Mouse (Mus musculus) forebrain, embryonic 12.5 days (tissue): Measurements from ENCODE around the gene Ece1. TPM values are rescaled to one million over a fixed set of nuclear protein-coding genes. Genes with fewer than 3 reads are reported as not detected.
"Not testable (repeated sequence)": the region's sequence is repeated elsewhere in the genome, so short reads cannot be mapped to it uniquely, and the experiment has no call there.

Experiments
- ATAC-seq: fragments of 200-750 bp; cut with Nextera tagmentation; 2 replicates; pipeline ENCODE4 v1.8.0; 2017; ENCODE audit warnings: moderate TSS enrichment; ENCODE audit not compliant: low FRiP score
- H3K27ac ChIP-seq: fragments of 300-500 bp; sonication (generic); 2 replicates; pipeline ENCODE4 v1.5.1; 2016; ENCODE audit warnings: mild to moderate bottlenecking
- H3K27me3 ChIP-seq: fragments of 300-500 bp; sonication (generic); 2 replicates; pipeline ENCODE4 v1.6.1; 2016; ENCODE audit warnings: mild to moderate bottlenecking
- H3K36me3 ChIP-seq: fragments of 300-500 bp; sonication (generic); replicated peaks from 2 replicates; pipeline ENCODE4 v1.6.1; 2016; ENCODE audit warnings: mild to moderate bottlenecking
- H3K4me1 ChIP-seq: fragments of 300-500 bp; sonication (generic); 2 replicates; pipeline ENCODE4 v1.6.1; 2016
- H3K4me2 ChIP-seq: fragments of 300-500 bp; sonication (generic); 2 replicates; pipeline ENCODE4 v1.6.1; 2016; ENCODE audit warnings: mild to moderate bottlenecking, moderate library complexity
- H3K4me3 ChIP-seq: fragments of 300-500 bp; sonication (generic); replicated peaks from 2 replicates; pipeline ENCODE4 v1.5.1; 2016; ENCODE audit warnings: mild to moderate bottlenecking
- H3K9ac ChIP-seq: fragments of 300-500 bp; sonication (generic); 2 replicates; pipeline ENCODE4 v1.6.1; 2016; ENCODE audit warnings: mild to moderate bottlenecking
- H3K9me3 ChIP-seq: fragments of 300-500 bp; sonication (generic); 2 replicates; pipeline ENCODE4 v1.6.1; 2016
- WGBS: fragments of 180-500 bp; shearing (Covaris S2); methylation state at CpG from one replicate; pipeline ENCODE4 v1.1.7; 2016; 5-methylcytosine and 5-hydroxymethylcytosine counted together
- polyA plus RNA-seq: library from polyadenylated mRNA; unstranded; fragments of >200 nt; fragmentation: Nextera tagmentation; extraction: Ambion mirVana; gene quantifications from 2 replicates; pipeline ENCODE4 v1.2.1, GENCODE M21; 2016

The Ece1 gene
- polyA plus RNA-seq, 1 experiment from 2014 or later: 18.3 TPM

GRCm38 (mm10) chr4:137831598-137831997, 30.4 kb upstream of the Ece1 start:
- H3K4me3 ChIP-seq: no peak overlapping the region
- no peak for ATAC-seq

GRCm38 (mm10) chr4:137835624-137836337, 26.3 kb upstream of the Ece1 start:
- H3K9me3 ChIP-seq: no peaks in the 10 kb centered on the region
- H3K4me3 ChIP-seq: no peak overlapping the region
- no peak overlapping the region for H3K27ac ChIP-seq
- H3K36me3 ChIP-seq: no peaks in the 10 kb centered on the region
- no peak overlapping the region for H3K9ac ChIP-seq
- H3K4me2 ChIP-seq: peak overlapping the region; percentile 36
- peaks cover 12% of the 10 kb centered on the region; the same call in 1 of the 2 replicates for H3K27me3 ChIP-seq
- 17% methylated on average over 14 of the region's 14 CpGs for WGBS
- H3K4me1 ChIP-seq: peaks cover 5% of the 10 kb centered on the region
- peak; percentile 88 for ATAC-seq

More at GRCm38 (mm10) chr4:137831598-137831997, 30.4 kb upstream of the Ece1 start:
- Histone ChIP-seq H3K27ac (no peak overlapping the region), H3K9ac (no peak overlapping the region), H3K36me3 (no peaks in the 10 kb centered on the region), H3K4me1 (peaks cover 5% of the 10 kb centered on the region), H3K27me3 (peaks cover 27% of the 10 kb centered on the region), H3K4me2 (no peak overlapping the region), H3K9me3 (no peaks in the 10 kb centered on the region)
- 84% methylated on average over 11 of the region's 11 CpGs for WGBS

- no peak for ATAC-seq
- H3K27me3 ChIP-seq: peaks cover 9% of the 10 kb centered on the region; the same call in 1 of the 2 replicates
- no peak overlapping the region for H3K9ac ChIP-seq
- H3K27ac ChIP-seq: no peak overlapping the region
- peaks cover 5% of the 10 kb centered on the region for H3K4me1 ChIP-seq
- no peak overlapping the region for H3K4me3 ChIP-seq
- no peak overlapping the region for H3K4me2 ChIP-seq
- 94% methylated on average over 5 of the region's 5 CpGs for WGBS
- no peaks in the 10 kb centered on the region for H3K9me3 ChIP-seq
- H3K36me3 ChIP-seq: no peaks in the 10 kb centered on the region
Measured at GRCm38 (mm10) chr4:137836741-137837140, 25.3 kb upstream of the Ece1 start.

GRCm38 (mm10) chr4:137837792-137838191, 24.2 kb upstream of the Ece1 start:
- no peak overlapping the region for H3K27ac ChIP-seq
- no peak overlapping the region for H3K9ac ChIP-seq
- H3K4me1 ChIP-seq: peaks cover 5% of the 10 kb centered on the region
- no peaks in the 10 kb centered on the region for H3K36me3 ChIP-seq
- H3K27me3 ChIP-seq: peaks cover 9% of the 10 kb centered on the region; the same call in 1 of the 2 replicates
- no peaks in the 10 kb centered on the region for H3K9me3 ChIP-seq
- H3K4me2 ChIP-seq: no peak overlapping the region
- 89% methylated on average over 8 of the region's 8 CpGs for WGBS
- ATAC-seq: no peak
- no peak overlapping the region for H3K4me3 ChIP-seq

- Histone ChIP-seq H3K9me3 (no peaks in the 10 kb centered on the region), H3K27me3 (peaks cover 9% of the 10 kb centered on the region; the same call in 1 of the 2 replicates), H3K27ac (no peak overlapping the region), H3K36me3 (no peaks in the 10 kb centered on the region), H3K4me3 (no peak overlapping the region), H3K9ac (no peak overlapping the region), H3K4me1 (peaks cover 5% of the 10 kb centered on the region), H3K4me2 (no peak overlapping the region)
- ATAC-seq: no peak
- WGBS: 95% methylated on average over 2 of the region's 2 CpGs
Measured at GRCm38 (mm10) chr4:137838791-137839190, 23.2 kb upstream of the Ece1 start.

- H3K4me3 ChIP-seq: no peak overlapping the region
- no peak for ATAC-seq
- H3K27ac ChIP-seq: no peak overlapping the region
- no peaks in the 10 kb centered on the region for H3K36me3 ChIP-seq
- no peak overlapping the region for H3K4me2 ChIP-seq
- no peak overlapping the region for H3K9ac ChIP-seq
- peaks cover 5% of the 10 kb centered on the region for H3K4me1 ChIP-seq
- WGBS: 86% methylated on average over 5 of the region's 5 CpGs
- H3K27me3 ChIP-seq: peaks cover 9% of the 10 kb centered on the region; the same call in 1 of the 2 replicates
- H3K9me3 ChIP-seq: no peaks in the 10 kb centered on the region
Measured at GRCm38 (mm10) chr4:137839452-137839851, 22.6 kb upstream of the Ece1 start.

- ATAC-seq: no peak
- H3K9me3 ChIP-seq: 0 out of 2 replicates have a peak, but pooled peaks cover 5% of the 10 kb centered on the region
Measured at GRCm38 (mm10) chr4:137844656-137845055, 17.4 kb upstream of the Ece1 start.

GRCm38 (mm10) chr4:137847651-137848050, 14.4 kb upstream of the Ece1 start:
- 86% methylated on average over 8 of the region's 8 CpGs for WGBS
- H3K4me1 ChIP-seq, H3K36me3 ChIP-seq, H3K4me2 ChIP-seq, H3K27ac ChIP-seq, ATAC-seq, H3K4me3 ChIP-seq, H3K9me3 ChIP-seq, H3K9ac ChIP-seq, H3K27me3 ChIP-seq: not testable (repeated sequence)

More at GRCm38 (mm10) chr4:137844656-137845055, 17.4 kb upstream of the Ece1 start:
- Histone ChIP-seq H3K36me3 (no peaks in the 10 kb centered on the region), H3K27ac (no peak overlapping the region), H3K4me3 (no peak overlapping the region), H3K9ac (no peak overlapping the region), H3K4me2 (no peak overlapping the region), H3K4me1 (no peaks in the 10 kb centered on the region), H3K27me3 (0 out of 2 replicates have a peak, but pooled peaks cover 4% of the 10 kb centered on the region)
- WGBS: 23% methylated on average over 11 of the region's 11 CpGs

GRCm38 (mm10) chr4:137850161-137850560, 11.9 kb upstream of the Ece1 start:
- Histone ChIP-seq H3K4me2 (no peak overlapping the region), H3K4me1 (no peaks in the 10 kb centered on the region), H3K4me3 (no peak overlapping the region), H3K27me3 (no peaks in the 10 kb centered on the region), H3K9me3 (peaks cover 9% of the 10 kb centered on the region; the same call in 1 of the 2 replicates), H3K9ac (no peak overlapping the region), H3K36me3 (no peaks in the 10 kb centered on the region), H3K27ac (no peak overlapping the region)
- WGBS: 93% methylated on average over 6 of the region's 6 CpGs
- no peak for ATAC-seq

- no peaks in the 10 kb centered on the region for H3K27me3 ChIP-seq
- H3K4me3 ChIP-seq: no peak overlapping the region
- H3K4me2 ChIP-seq: no peak overlapping the region
- no peak overlapping the region for H3K9ac ChIP-seq
- WGBS: 65% methylated on average over 2 of the region's 2 CpGs
- H3K4me1 ChIP-seq: no peaks in the 10 kb centered on the region
- no peak overlapping the region for H3K27ac ChIP-seq
- H3K9me3 ChIP-seq: peaks cover 9% of the 10 kb centered on the region; the same call in 1 of the 2 replicates
- ATAC-seq: no peak
- no peaks in the 10 kb centered on the region for H3K36me3 ChIP-seq
Measured at GRCm38 (mm10) chr4:137851484-137851883, 10.6 kb upstream of the Ece1 start.

GRCm38 (mm10) chr4:137853822-137854221, 8.2 kb upstream of the Ece1 start:
- Histone ChIP-seq H3K4me3 (no peak overlapping the region), H3K9ac (no peak overlapping the region), H3K9me3 (peaks cover 4% of the 10 kb centered on the region; the same call in 1 of the 2 replicates), H3K36me3 (no peaks in the 10 kb centered on the region), H3K4me2 (no peak overlapping the region), H3K27me3 (no peaks in the 10 kb centered on the region), H3K4me1 (no peaks in the 10 kb centered on the region), H3K27ac (no peak overlapping the region)
- WGBS: 94% methylated on average over 6 of the region's 6 CpGs
- ATAC-seq: no peak

GRCm38 (mm10) chr4:137855741-137856341, 6.2 kb upstream of the Ece1 start:
- Histone ChIP-seq H3K4me2 (no peak overlapping the region), H3K4me1 (no peaks in the 10 kb centered on the region), H3K27me3 (peaks cover 3% of the 10 kb centered on the region; the same call in 1 of the 2 replicates), H3K9me3 (no peaks in the 10 kb centered on the region), H3K9ac (no peak overlapping the region), H3K4me3 (no peak overlapping the region), H3K36me3 (no peaks in the 10 kb centered on the region), H3K27ac (no peak overlapping the region)
- no peak for ATAC-seq
- WGBS: 57% methylated on average over 9 of the region's 9 CpGs
